Mouse (Mus musculus) small intestine, adult 2 months (tissue): ENCODE data around the gene 1700001J03Rik. TPM values are rescaled to one million over a fixed set of nuclear protein-coding genes. Genes with fewer than 3 reads are reported as not detected.
"Not testable (repeated sequence)": the region's sequence is repeated elsewhere in the genome, so short reads cannot be mapped to it uniquely, and the experiment has no call there.

Experiments used
- H3K27ac ChIP-seq: fragments of 200-500 bp; 2 replicates; pipeline ENCODE4 v1.5.1; 2012; ENCODE audit warnings: low read depth, low read length, control low read depth, inconsistent platforms; ENCODE audit not compliant: insufficient read depth
- H3K27me3 ChIP-seq: fragments of 200-500 bp; 2 replicates; pipeline ENCODE4 v1.6.1; 2012; ENCODE audit warnings: mild to moderate bottlenecking, moderate library complexity, low read length, inconsistent platforms; ENCODE audit not compliant: control insufficient read depth, insufficient read depth
- H3K36me3 ChIP-seq: fragments of 200-500 bp; 2 replicates; pipeline ENCODE4 v1.6.1; 2012; ENCODE audit warnings: mild to moderate bottlenecking, low read length, control low read depth, inconsistent platforms; ENCODE audit not compliant: control insufficient read depth, insufficient read depth
- H3K4me1 ChIP-seq: fragments of 200-500 bp; 2 replicates; pipeline ENCODE4 v1.6.1; 2012; ENCODE audit warnings: low read length, inconsistent platforms, mixed read lengths; ENCODE audit not compliant: control insufficient read depth, insufficient read depth, insufficient read length
- H3K4me3 ChIP-seq: fragments of 200-500 bp; 2 replicates; pipeline ENCODE4 v1.5.1; 2012; ENCODE audit warnings: low read depth, mild to moderate bottlenecking, control low read depth, inconsistent platforms, low read length, moderate library complexity
- CTCF ChIP-seq: fragments of 200-500 bp; IDR thresholded peaks from 2 replicates; pipeline ENCODE4 v1.5.1; 2012; ENCODE audit warnings: low read depth, mild to moderate bottlenecking, control low read depth, inconsistent platforms, low read length, moderate library complexity, mixed read lengths; ENCODE audit not compliant: insufficient replicate concordance, insufficient read length; ENCODE audit errors: extremely low read depth
- POLR2A ChIP-seq: fragments of 200-500 bp; IDR thresholded peaks from 2 replicates; pipeline ENCODE4 v1.6.1; 2012; ENCODE audit warnings: low read depth, mild to moderate bottlenecking, control low read depth, inconsistent platforms, low read length, moderate library complexity
- WGBS: fragments of 180-500 bp; shearing (Covaris S2); methylation state at CpG from one replicate; pipeline ENCODE4 v1.1.7; 2018; 5-methylcytosine and 5-hydroxymethylcytosine counted together
- polyA plus RNA-seq: library from polyadenylated mRNA; depleted of rRNA; stranded (reverse); fragments of >200 nt; gene quantifications from 2 replicates; pipeline ENCODE4 v1.2.3, GENCODE M21; 2012; rRNA removed

1700001J03Rik gene
- 0.14 and 0.33 TPM in 2 replicates for polyA plus RNA-seq

DNA sequence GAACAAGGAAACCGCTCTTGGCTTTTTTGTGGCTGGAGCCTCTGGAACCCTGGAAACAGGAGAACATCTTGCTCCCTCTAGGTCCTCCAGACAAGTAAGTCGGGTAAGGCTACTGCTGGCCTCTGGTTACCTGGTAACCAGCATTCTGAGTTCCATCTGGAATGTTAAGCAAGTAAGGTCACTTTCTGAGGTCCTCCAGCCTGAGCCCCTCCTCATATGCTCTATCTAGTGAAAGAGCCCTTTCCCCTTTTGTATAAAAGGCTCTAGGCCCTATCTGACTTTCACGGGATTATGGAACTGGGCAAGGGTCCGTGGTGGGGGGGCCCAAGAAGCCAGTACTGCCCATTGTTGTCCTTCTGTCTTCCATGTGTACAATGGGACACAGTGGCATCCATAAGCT is at the start of gene 1700001J03Rik:
Gene 1700001J03Rik (minus strand): TSS at position 101 of the 400 bp plus-strand sequence.
- not testable (repeated sequence) for H3K27ac ChIP-seq, H3K4me1 ChIP-seq, H3K36me3 ChIP-seq, H3K4me3 ChIP-seq, H3K27me3 ChIP-seq
- WGBS: 73% methylated on average over 4 of the region's 4 CpGs

DNA sequence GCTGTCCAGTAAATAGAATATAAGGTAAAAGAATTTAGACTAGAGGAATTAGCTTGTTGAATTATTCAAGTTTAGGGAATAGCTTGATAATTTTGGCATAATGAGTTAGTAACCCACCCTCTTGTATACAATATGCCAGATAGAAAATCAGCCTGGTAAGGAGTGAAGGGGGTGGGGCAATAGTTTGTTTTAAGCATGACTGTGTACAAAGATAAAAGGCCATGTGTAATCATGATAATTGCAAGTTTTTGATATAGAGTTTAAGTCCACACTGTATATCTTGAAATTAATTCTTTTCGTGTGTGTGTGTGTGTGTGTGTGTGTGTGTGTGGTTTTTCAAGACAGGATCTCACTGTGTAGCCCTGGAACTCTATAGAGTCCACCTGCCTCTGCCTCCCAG is 49.2 kb upstream of the 1700001J03Rik start:
- 14% methylated on average over 1 of the region's 1 CpGs for WGBS
- TF ChIP-seq POLR2A: no peak
- TF ChIP-seq CTCF: no peak

GRCm38 (mm10) chr5:146232816-146233215 is 47.7 kb upstream of the 1700001J03Rik start:
- 27% methylated on average over 11 of the region's 11 CpGs for WGBS
- Histone ChIP-seq H3K27me3 (no peaks in the 10 kb centered on the region), H3K27ac (no peak overlapping the region), H3K4me1 (no peaks in the 10 kb centered on the region; the same call in 1 of the 2 replicates), H3K36me3 (peaks cover 2% of the 10 kb centered on the region; the same call in 1 of the 2 replicates), H3K4me3 (no peak overlapping the region; the same call in 1 of the 2 replicates)
- TF ChIP-seq POLR2A (no peak), CTCF (no peak)

More for the DNA sequence above, 49.2 kb upstream of the 1700001J03Rik start:
- Histone ChIP-seq H3K4me1 (no peaks in the 10 kb centered on the region; the same call in 1 of the 2 replicates), H3K27me3 (no peaks in the 10 kb centered on the region), H3K36me3 (peaks cover 5% of the 10 kb centered on the region), H3K4me3 (no peak overlapping the region), H3K27ac (no peak overlapping the region)

DNA sequence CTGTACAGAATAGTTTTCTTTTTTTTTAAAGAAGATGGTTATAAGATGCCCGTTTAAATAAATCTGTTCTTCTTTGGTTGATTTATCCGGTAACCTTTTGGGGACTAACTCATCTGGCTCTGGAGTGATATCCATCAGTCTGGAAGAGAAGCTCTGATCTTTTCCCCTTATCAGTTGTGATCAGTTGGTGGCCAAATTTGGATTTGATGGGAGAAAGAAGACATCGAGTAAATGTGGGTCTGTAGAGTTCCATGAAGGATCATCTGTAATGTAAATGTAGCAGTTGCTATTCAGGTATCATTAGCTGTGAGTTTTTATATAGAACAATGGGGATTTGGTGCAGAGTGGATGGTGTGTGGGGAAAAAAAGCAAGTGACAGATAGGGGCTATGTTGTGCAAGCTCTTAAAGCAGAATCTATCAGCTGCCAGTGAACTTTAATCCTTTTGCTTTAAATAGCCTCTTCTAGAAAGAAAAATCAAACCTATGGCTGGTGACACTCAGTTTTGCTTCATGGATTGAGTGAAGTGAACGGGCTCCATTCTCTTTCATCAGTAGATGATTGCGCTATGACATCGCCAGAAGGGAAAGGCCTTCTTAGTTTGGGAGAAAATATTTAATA is 47.1 kb upstream of the 1700001J03Rik start:
- peak overlapping the region; percentile 97 for H3K4me3 ChIP-seq
- no peak overlapping the region; the same call in 1 of the 2 replicates for H3K27ac ChIP-seq
- H3K4me1 ChIP-seq: no peaks in the 10 kb centered on the region; the same call in 1 of the 2 replicates
- TF ChIP-seq CTCF (no peak), POLR2A (no peak)
- no peaks in the 10 kb centered on the region for H3K27me3 ChIP-seq
- 21% methylated on average over 6 of the region's 6 CpGs for WGBS
- peaks cover 2% of the 10 kb centered on the region; the same call in 1 of the 2 replicates for H3K36me3 ChIP-seq

GRCm38 (mm10) chr5:146231655-146231996 is 46.5 kb upstream of the 1700001J03Rik start:
- Histone ChIP-seq H3K4me3 (peak overlapping the region; percentile 97), H3K4me1 (no peaks in the 10 kb centered on the region; the same call in 1 of the 2 replicates), H3K36me3 (peaks cover 2% of the 10 kb centered on the region; the same call in 1 of the 2 replicates), H3K27me3 (no peaks in the 10 kb centered on the region), H3K27ac (peak overlapping the region; percentile 96)
- WGBS: under 1% methylated on average over 19 of the region's 19 CpGs
- TF ChIP-seq POLR2A (no peak), CTCF (no peak)

DNA sequence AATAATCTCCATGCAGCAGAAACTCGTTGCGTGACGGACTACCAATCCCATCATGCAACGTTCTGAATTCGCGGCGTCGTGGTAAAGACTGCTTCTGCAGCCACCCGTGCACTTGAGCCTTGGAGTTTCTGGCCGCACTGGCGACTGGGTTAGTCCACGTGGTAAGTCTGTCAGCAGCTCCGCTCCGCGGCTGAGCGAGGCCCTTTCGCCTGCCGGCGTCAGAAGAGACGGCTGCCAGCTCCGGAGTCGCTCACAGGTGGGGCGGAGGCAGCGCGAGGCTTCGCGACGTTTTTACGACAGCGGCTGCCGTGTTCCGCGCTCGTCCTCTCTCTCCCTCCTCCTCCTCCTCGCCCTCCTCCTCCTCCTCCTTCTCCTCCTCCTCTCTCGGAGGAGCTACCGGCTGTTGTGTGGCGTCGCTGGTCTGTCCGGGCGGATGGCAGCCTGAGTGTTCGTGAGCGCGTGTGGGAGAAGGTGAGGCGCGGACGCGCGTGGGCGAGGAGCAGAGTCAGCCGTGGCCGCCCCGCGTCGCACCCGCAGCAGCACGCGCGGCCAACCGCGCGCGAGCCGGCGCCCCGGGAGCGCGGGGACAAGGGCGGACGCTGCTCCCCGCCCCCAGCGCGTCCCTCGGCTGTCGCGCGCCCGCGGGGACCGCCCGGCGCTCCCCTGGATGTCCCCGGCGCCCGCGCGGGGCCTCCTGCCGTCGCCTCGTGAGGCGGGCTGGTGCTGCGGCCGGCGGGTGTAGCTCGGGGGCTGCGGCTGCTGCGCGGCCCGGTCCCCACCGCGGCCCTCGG is 46.0 kb upstream of the 1700001J03Rik start, which contains the start of gene Cdk8:
Gene Cdk8 (plus strand): TSS at position 367 of the 791 bp plus-strand sequence.
- Histone ChIP-seq H3K4me1 (no peaks in the 10 kb centered on the region; the same call in 1 of the 2 replicates), H3K36me3 (peaks cover 2% of the 10 kb centered on the region; the same call in 1 of the 2 replicates), H3K27ac (peak within 1 kb of the TSS; percentile 96), H3K27me3 (no peaks in the 10 kb centered on the region), H3K4me3 (peak within 1 kb of the TSS; percentile 97)
- no peak for TF ChIP-seq CTCF
- peak; percentile 87 for TF ChIP-seq POLR2A
- WGBS: under 1% methylated on average over 97 of the region's 102 CpGs
